Mouse (Mus musculus) intestine, postnatal 0 days (tissue): ENCODE data around the gene Syne1. TPM values are rescaled to one million over a fixed set of nuclear protein-coding genes. Genes with fewer than 3 reads are reported as not detected.

Experiments used
- ATAC-seq: fragments of 200-750 bp; cut with Nextera tagmentation; 2 replicates; pipeline ENCODE4 v1.8.0; 2017; ENCODE audit warnings: mild to moderate bottlenecking, moderate TSS enrichment, moderate library complexity
- H3K27ac ChIP-seq: fragments of 300-500 bp; sonication (generic); 2 replicates; pipeline ENCODE4 v1.5.1; 2014; ENCODE audit warnings: mild to moderate bottlenecking, low read depth, low read length, moderate library complexity
- H3K27me3 ChIP-seq: fragments of 300-500 bp; sonication (generic); replicated peaks from 2 replicates; pipeline ENCODE4 v1.6.1; 2014; ENCODE audit warnings: low read length, mixed read lengths; ENCODE audit not compliant: control insufficient read depth, insufficient read depth
- H3K36me3 ChIP-seq: fragments of 300-500 bp; sonication (generic); 2 replicates; pipeline ENCODE4 v1.6.1; 2014; ENCODE audit warnings: mild to moderate bottlenecking, moderate library complexity; ENCODE audit not compliant: control insufficient read depth, insufficient read depth
- H3K4me1 ChIP-seq: fragments of 300-500 bp; sonication (generic); replicated peaks from 2 replicates; pipeline ENCODE4 v1.6.1; 2014; ENCODE audit warnings: antibody characterized with exemption, low read length, mixed read lengths; ENCODE audit not compliant: control insufficient read depth, insufficient read depth
- H3K4me2 ChIP-seq: fragments of 300-500 bp; sonication (generic); replicated peaks from 2 replicates; pipeline ENCODE4 v1.6.1; 2014; ENCODE audit warnings: low read depth, mild to moderate bottlenecking, moderate library complexity
- H3K4me3 ChIP-seq: fragments of 300-500 bp; sonication (generic); 2 replicates; pipeline ENCODE4 v1.5.1; 2014; ENCODE audit warnings: low read depth, low read length
- H3K9ac ChIP-seq: fragments of 300-500 bp; sonication (generic); 2 replicates; pipeline ENCODE4 v1.6.1; 2014; ENCODE audit warnings: mild to moderate bottlenecking, low read depth, low read length
- H3K9me3 ChIP-seq: fragments of 300-500 bp; sonication (generic); 2 replicates; pipeline ENCODE4 v1.6.1; 2016; ENCODE audit warnings: mixed run types; ENCODE audit not compliant: control insufficient read depth
- CTCF ChIP-seq: sonication (generic); IDR thresholded peaks from 2 replicates; pipeline ENCODE4 v1.5.1; 2016; ENCODE audit warnings: low read depth, mild to moderate bottlenecking, control low read depth, antibody characterized with exemption, moderate library complexity
- WGBS: fragments of 180-500 bp; shearing (Covaris S2); extraction: QIAGEN DNeasy Blood & Tissue Kit; methylation state at CpG from one replicate; pipeline ENCODE4 v1.1.7; 2014; 5-methylcytosine and 5-hydroxymethylcytosine counted together
- polyA plus RNA-seq: library from polyadenylated mRNA; unstranded; fragments of >200 nt; fragmentation: Nextera tagmentation; extraction: Ambion mirVana; gene quantifications from 2 replicates; pipeline ENCODE4 v1.2.1, GENCODE M21; 2015

Syne1 gene
- polyA plus RNA-seq, 1 experiment from 2014 or later = 4.3 TPM

DNA sequence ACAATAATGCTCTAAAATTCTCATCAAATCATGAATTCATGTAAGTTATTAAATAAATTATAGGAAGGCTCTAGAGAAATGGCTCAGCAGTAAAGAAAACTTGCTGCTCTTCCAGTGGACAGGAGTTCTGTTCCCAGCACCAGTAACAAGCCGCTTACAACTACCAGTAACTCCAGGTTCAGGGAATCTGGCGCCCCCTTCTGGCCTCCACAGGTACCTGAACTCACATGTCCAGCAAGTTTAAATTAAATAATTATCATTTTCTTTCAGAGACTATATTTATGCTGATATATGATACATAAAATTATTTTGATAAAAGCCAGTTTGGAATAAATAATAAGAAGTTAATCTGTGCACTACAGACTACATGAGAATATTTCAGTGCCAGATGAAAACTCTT is 22.0 kb upstream of the Syne1 start:
- no peaks in the 10 kb centered on the region for H3K36me3 ChIP-seq
- no peak for ATAC-seq
- TF ChIP-seq CTCF = peak; percentile 19; the same call in 1 of the 2 replicates
- 57% methylated on average over 2 of the region's 2 CpGs for WGBS
- H3K27me3 ChIP-seq = no peaks in the 10 kb centered on the region
- no peaks in the 10 kb centered on the region for H3K4me1 ChIP-seq
- H3K4me3 ChIP-seq = no peak overlapping the region
- no peak overlapping the region for H3K9ac ChIP-seq
- H3K9me3 ChIP-seq = no peaks in the 10 kb centered on the region
- H3K4me2 ChIP-seq = no peak overlapping the region
- no peak overlapping the region for H3K27ac ChIP-seq

GRCm38 (mm10) chr10:5571332-5571731 is 20.1 kb upstream of the Syne1 start:
- H3K9me3 ChIP-seq = no peaks in the 10 kb centered on the region
- no peak overlapping the region for H3K4me2 ChIP-seq
- no peaks in the 10 kb centered on the region for H3K4me1 ChIP-seq
- 66% methylated on average over 5 of the region's 5 CpGs for WGBS
- no peaks in the 10 kb centered on the region for H3K36me3 ChIP-seq
- no peaks in the 10 kb centered on the region for H3K27me3 ChIP-seq
- H3K4me3 ChIP-seq = no peak overlapping the region
- no peak for TF ChIP-seq CTCF
- no peak overlapping the region for H3K27ac ChIP-seq
- H3K9ac ChIP-seq = no peak overlapping the region
- ATAC-seq = no peak

- Histone ChIP-seq H3K9me3 (no peaks in the 10 kb centered on the region), H3K9ac (no peak overlapping the region), H3K4me1 (no peaks in the 10 kb centered on the region), H3K4me2 (no peak overlapping the region), H3K36me3 (no peaks in the 10 kb centered on the region), H3K4me3 (no peak overlapping the region), H3K27ac (no peak overlapping the region), H3K27me3 (no peaks in the 10 kb centered on the region)
- no peak for TF ChIP-seq CTCF
- ATAC-seq = no peak
- 81% methylated on average over 8 of the region's 8 CpGs for WGBS
These were observed 18.8 kb upstream of the Syne1 start for GRCm38 (mm10) chr10:5570059-5570458.

GRCm38 (mm10) chr10:5568991-5569390 is 17.7 kb upstream of the Syne1 start:
- no peak for ATAC-seq
- Histone ChIP-seq H3K9ac (no peak overlapping the region), H3K27ac (no peak overlapping the region), H3K27me3 (no peaks in the 10 kb centered on the region), H3K36me3 (no peaks in the 10 kb centered on the region), H3K9me3 (no peaks in the 10 kb centered on the region), H3K4me2 (no peak overlapping the region), H3K4me3 (no peak overlapping the region), H3K4me1 (no peaks in the 10 kb centered on the region)
- TF ChIP-seq CTCF = peak; percentile 32
- 79% methylated on average over 4 of the region's 4 CpGs for WGBS

GRCm38 (mm10) chr10:5561706-5562105 is 10.4 kb upstream of the Syne1 start:
- Histone ChIP-seq H3K36me3 (no peaks in the 10 kb centered on the region), H3K27ac (no peak overlapping the region), H3K27me3 (no peaks in the 10 kb centered on the region), H3K4me2 (no peak overlapping the region), H3K9me3 (no peaks in the 10 kb centered on the region), H3K4me3 (no peak overlapping the region), H3K4me1 (no peaks in the 10 kb centered on the region), H3K9ac (no peak overlapping the region)
- no peak for TF ChIP-seq CTCF
- 82% methylated on average over 4 of the region's 4 CpGs for WGBS
- ATAC-seq = no peak

DNA sequence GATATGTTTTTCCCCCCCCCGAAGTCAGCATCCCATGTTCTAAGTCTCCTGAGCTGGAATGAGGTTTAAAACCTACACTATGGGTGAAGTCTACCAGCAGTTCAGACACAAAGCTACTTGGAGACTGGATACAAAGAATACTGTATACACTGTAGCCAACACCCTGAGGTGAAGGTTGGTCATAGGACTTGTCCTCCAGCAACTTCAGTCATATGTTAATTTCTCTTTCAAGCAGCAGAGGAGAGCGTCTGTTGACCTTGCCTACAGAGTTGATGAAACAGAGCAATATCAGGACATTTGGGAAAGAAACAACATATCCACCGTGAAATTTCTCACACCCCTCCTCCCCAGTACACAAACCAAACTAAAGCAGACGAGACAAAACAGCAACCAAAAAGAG is 9.2 kb upstream of the Syne1 start:
- Histone ChIP-seq H3K4me3 (no peak overlapping the region), H3K27ac (no peak overlapping the region), H3K27me3 (no peaks in the 10 kb centered on the region), H3K9me3 (no peaks in the 10 kb centered on the region), H3K4me2 (no peak overlapping the region), H3K9ac (no peak overlapping the region), H3K4me1 (no peaks in the 10 kb centered on the region), H3K36me3 (no peaks in the 10 kb centered on the region)
- TF ChIP-seq CTCF = no peak
- WGBS = 84% methylated on average over 4 of the region's 4 CpGs
- ATAC-seq = no peak

DNA sequence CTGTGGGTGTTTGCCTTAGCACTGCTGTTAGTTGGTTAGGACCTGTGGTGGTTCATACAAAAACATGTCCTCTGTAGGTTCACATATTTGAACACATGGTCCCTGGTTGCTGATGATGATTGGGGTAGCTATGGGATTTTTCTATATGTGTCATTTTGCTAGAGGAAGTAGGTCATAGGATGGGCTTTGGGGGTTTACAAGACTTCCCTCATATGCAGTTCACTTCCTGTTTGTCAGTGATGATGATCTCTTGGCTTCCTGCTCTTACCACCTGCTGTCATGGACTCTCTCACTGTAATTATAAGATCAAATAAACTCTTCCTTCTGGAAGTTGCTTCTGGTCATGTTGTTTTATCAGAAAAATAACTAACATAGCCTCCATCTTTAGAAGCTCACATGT is 7.5 kb upstream of the Syne1 start:
- Histone ChIP-seq H3K27ac (no peak overlapping the region), H3K36me3 (no peaks in the 10 kb centered on the region), H3K9me3 (no peaks in the 10 kb centered on the region), H3K9ac (no peak overlapping the region), H3K4me1 (no peaks in the 10 kb centered on the region), H3K4me3 (no peak overlapping the region), H3K27me3 (no peaks in the 10 kb centered on the region), H3K4me2 (no peak overlapping the region)
- no peak for TF ChIP-seq CTCF
- ATAC-seq = no peak
